Mouse (Mus musculus) Patski (cell line): ENCODE results near the gene Slc16a3. TPM values are rescaled to one million over a fixed set of nuclear protein-coding genes. Genes with fewer than 3 reads are reported as not detected.

Source experiments
- ATAC-seq: fragments of 100-300 bp; one replicate; pipeline ENCODE4 v1.8.0; 2021
- CTCF ChIA-PET: fragments of 350-600 bp; sonication (Branson Sonifier 250); formaldehyde crosslinking; loops from one replicate; lab custom pipeline; 2022; ENCODE audit warnings: inconsistent platforms; lab: Charles Lee
- POLR2A ChIA-PET: fragments of 350-600 bp; sonication (Branson Sonifier 250); formaldehyde crosslinking; loops from one replicate; lab custom pipeline; 2022; ENCODE audit warnings: antibody characterized with exemption, inconsistent platforms; lab: Charles Lee
- DNase-seq: peaks from one replicate; pipeline ENCODE4 v3.0.0-alpha.2; 2011; ENCODE audit warnings: low read depth, low spot score
- H3K27me3 ChIP-seq: fragments of 371-371 bp; one replicate; pipeline ENCODE4 v1.5.1; 2021
- CTCF ChIP-seq: fragments of 100-300 bp; IDR thresholded peaks from one replicate; pipeline ENCODE4 v1.5.1; 2021
- in situ Hi-C: fragments of 300-500 bp; cut with MboI; formaldehyde crosslinking; loops from 3 replicates; pipeline ENCODE4 v1.11.1; 2018; ENCODE audit warnings: low pct_unique_long_range_greater_than_20kb, mixed read lengths
- polyA plus RNA-seq: library from polyadenylated mRNA; unstranded; gene quantifications from one replicate; pipeline ENCODE4 v1.2.3, GENCODE M21; 2021

Slc16a3 gene
- polyA plus RNA-seq, 1 experiment from 2014 or later: 0.39 TPM

DNA sequence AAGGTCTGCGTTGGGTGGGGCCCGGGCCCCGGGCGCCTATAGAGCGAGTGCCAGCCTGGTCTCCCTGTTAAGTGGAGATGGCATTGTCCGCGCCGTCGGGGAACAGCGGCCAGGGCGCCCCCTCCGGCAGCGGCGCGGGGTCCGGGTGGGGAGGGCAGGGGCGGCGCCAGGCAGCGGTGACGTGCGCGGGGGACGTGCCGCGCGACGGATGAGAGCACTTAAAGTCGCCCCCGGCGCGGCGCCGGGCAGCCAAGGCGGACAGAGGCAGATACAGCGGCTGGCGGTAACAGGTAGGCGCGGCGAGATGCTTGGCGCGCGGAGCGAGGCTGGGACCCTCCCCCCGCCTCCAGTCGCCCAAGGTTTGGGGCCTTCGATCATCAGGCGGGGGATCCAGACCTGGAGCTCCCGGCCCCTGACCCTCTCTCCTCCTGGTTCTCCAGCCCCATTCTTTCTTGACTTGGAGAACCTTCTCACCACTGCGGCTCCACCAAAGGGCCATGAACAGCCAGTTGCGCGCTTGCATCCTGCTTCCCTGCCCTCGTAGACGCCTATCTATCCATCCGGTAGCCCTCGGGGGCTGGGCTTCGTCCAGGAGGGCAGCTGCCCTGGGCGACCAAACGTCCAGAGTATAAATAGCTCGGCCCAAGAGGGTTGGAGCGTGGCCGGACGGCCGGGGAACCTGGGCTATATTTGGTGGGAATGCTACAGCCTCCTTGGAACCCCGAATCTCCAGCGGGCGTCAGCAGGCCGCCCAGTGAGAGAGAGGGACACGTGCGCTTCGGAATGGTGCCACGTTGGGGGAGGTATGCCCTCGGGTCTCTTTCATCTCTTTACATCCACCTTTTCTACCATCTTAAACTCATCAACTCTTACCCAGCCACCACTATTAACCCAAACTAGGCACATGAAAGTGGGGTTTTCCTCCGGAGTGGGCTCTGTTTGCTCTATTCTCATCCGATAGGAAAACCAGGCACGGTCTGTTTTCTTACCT is 876 bp downstream of the Slc16a3 start:
- no peak for DNase-seq
- in situ Hi-C loops: no loop called here
- TF ChIP-seq CTCF: no peak
- no peaks in the 10 kb centered on the region for H3K27me3 ChIP-seq
- no peak for ATAC-seq
- CTCF ChIA-PET: no interaction called here
- POLR2A ChIA-PET: no interaction called here

DNA sequence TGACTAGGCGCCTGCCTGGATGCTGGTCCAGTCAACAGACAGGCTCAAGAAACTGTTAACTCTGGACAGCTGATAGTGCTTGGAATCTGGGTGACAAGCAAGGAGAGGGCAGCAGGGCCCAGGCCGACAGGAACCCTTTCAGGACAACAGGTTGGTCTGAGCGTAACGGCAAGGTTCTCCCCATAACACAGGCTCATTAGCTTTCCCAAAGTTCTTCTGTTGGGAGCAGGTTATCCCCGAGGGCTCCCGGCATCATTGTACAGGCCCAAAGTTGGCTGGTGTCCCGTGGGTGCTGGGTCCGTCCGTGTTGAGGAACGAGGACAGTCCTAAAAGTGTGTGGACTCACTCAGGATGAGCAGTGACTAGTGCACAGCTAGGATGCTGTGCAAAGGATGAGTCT is 1.6 kb downstream of the Slc16a3 start:
- ChIA-PET CTCF (no interaction called here), POLR2A (no interaction called here)
- no peaks in the 10 kb centered on the region for H3K27me3 ChIP-seq
- no peak for TF ChIP-seq CTCF
- in situ Hi-C loops: no loop called here
- ATAC-seq (no peak), DNase-seq (no peak)

DNA sequence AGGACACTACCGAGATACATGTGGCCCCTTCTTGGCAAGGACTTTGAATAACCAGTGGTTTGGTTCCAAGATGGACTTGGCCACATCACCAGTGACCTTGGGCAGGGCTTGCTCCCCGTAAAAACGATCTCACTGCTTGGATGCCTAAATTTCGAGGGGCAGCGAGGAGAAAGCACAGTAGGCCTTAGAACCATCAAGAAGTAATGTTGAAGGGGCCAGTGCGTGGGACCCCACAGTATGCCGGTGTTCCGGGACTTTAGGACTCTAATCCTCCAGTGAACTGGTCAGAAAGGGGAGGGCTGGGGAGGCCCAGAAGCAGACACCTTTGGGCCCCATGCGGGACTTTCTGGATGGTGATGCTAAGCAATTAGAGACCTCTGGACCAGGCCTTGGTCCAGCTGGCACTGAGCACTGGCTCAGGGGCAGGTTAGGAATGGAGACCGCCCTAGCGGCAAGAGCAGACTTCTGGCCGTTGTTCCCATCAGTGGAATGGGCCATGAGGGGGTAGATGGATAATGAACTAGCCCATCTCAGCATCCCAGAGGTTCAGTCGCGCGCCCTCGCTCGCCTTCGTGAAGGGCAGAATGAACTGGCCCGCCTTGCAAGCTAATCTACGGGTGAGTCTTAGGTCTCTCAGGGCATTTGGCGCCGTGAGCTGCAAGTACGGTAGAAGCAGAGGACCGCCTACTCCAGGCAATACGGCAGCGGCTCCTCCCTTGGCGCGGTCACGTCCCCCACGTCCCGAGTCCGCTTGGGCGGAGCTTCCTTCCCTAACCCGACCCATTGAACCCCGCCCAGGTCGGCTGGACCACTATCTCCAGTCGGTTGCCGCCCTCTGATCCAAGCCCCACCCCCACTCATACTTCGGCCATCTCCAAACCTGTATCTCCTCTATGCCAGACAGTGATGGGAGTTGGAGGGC is 2.3 kb downstream of the Slc16a3 start:
- ChIA-PET CTCF (no interaction called here), POLR2A (no interaction called here)
- no peak for TF ChIP-seq CTCF
- H3K27me3 ChIP-seq: no peaks in the 10 kb centered on the region
- no peak for DNase-seq
- in situ Hi-C loops: no loop called here
- no peak for ATAC-seq

DNA sequence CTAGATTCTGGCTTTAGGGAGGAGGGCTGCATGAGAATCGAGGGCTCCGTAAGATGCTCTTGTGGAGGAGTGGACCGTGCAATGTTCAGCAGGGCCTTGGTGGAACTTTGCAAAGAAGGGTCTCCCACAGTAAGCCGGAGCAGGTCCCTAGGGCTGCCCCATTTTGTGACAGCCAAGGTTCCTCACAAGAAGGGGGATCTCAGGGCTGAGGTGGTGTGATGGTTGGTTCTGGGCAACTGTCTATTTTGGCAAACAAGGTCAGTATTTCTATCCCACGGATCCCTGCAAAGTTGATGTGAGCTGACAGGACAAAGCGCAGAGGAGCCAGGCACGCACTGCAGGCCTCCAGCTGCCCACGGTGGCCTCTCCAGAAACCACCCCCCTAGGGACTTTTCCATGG is 3.0 kb downstream of the Slc16a3 start:
- ATAC-seq (no peak), DNase-seq (no peak)
- TF ChIP-seq CTCF: no peak
- ChIA-PET POLR2A (no interaction called here), CTCF (no interaction called here)
- no peaks in the 10 kb centered on the region for H3K27me3 ChIP-seq
- in situ Hi-C loops: no loop called here

DNA sequence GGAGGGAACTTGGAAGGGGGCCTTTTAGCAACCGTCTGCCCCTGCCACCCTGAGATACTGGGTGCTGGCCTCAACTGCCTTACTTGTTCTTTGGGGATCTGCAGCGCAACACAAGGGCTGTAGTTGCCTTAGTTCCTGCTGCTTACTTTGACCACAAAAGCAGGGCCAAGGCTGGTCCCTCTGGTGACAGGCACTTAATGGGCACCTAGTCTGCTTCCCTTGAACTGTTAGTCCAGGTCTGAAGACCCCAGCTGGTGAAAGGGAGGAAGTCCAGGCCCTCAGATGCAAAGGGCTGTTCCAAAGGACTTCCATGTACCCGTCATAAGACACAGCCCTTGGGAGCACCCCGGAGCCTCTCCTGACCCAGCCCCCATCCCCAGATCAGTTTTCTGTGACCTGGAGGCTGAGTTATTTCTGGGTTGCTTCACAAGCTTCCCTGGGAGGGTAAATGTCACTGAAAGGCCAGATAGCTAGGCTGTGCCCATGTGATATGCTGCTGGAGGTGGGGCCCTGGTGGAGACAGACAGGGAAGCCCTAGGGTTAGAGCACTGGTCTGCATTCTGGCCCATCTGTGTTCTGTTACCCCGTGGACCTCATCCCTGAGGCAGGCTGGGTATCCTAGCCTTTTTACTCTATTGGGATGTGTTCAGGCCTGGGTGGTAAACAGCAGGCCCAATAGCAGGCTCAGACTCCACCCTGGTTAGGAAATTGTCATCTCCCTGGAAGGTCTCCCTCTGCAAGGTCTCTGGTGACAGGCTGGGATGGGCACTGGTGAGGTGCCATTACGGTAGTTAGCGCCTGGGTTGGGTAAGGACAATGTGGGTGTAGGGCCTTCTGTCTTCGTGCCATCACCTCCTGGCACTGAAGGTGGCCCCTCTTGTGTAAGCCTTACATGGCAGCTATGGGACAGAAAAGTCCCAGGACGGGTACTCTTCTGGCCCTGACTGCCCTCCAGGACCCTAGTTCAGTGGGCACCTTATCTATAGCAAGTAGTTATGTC is 3.8 kb downstream of the Slc16a3 start:
- in situ Hi-C loops: no loop called here
- POLR2A ChIA-PET: no interaction called here
- CTCF ChIA-PET: no interaction called here

DNA sequence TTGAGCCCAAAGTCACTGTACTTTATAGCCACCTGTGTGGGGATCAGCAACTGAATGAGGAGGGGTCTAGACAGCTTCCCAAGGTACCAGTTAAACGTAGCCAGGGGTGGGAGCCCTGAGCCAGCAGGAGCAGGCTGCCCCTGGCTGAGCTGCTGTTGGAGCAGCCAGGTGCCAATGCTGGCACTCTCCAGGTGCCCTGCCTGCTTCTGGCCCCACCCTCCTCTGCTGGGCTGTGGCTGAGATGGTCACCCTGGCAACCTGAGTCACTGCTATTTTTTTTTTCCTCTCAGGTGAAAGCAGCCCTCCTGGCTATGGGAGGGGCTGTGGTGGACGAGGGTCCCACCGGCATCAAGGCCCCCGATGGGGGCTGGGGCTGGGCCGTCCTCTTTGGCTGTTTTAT is 6.7 kb downstream of the Slc16a3 start:
- POLR2A ChIA-PET: no interaction called here
- CTCF ChIA-PET: no interaction called here
- no peak for ATAC-seq
- no peak for DNase-seq
- TF ChIP-seq CTCF: no peak
- no peaks in the 10 kb centered on the region for H3K27me3 ChIP-seq
- in situ Hi-C loops: no loop called here

More for the DNA sequence above, 3.8 kb downstream of the Slc16a3 start:
- DNase-seq: no peak
- H3K27me3 ChIP-seq: no peaks in the 10 kb centered on the region
- no peak for TF ChIP-seq CTCF
- no peak for ATAC-seq

DNA sequence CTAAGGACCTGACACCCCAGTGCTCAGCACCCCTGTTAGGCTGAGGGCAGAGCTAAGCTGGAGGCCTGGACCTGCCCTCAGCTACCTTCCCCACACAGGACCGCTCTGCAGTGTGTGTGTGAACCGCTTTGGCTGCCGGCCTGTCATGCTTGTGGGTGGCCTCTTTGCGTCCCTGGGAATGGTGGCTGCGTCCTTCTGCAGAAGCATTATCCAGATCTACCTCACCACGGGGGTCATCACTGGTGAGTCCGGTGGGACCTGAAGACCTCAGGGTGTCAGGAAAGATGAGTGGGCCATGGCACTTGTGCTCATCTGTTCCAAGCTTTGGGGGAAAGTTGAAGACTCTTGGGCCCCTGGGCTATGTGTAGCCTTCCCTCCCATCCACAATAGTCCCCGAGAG is 7.4 kb downstream of the Slc16a3 start:
- in situ Hi-C loops: no loop called here
- no peak for TF ChIP-seq CTCF
- ChIA-PET POLR2A (no interaction called here), CTCF (no interaction called here)
- no peaks in the 10 kb centered on the region for H3K27me3 ChIP-seq
- ATAC-seq (no peak), DNase-seq (no peak)

DNA sequence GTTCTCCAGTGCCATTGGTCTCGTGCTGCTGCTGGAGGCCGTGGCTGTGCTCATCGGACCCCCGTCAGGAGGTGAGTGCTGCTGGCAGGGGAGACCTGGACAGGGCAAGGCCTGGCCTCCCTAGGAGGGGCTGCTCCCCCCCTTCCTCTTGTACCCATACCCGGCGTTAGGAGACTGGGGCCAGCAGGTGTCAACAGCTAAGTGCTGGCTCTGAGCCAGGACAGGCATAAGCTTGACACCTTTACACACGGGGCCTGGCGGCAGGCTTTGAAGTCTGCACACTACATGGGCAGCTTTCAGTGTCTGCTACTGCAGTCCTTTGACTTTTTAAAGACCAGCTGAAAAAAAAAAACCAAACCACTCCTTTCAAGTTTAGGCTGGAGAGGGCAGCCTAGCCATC is 8.8 kb downstream of the Slc16a3 start:
- no peak for TF ChIP-seq CTCF
- in situ Hi-C loops: no loop called here
- ATAC-seq: no peak
- no peaks in the 10 kb centered on the region for H3K27me3 ChIP-seq
- CTCF ChIA-PET: no interaction called here
- POLR2A ChIA-PET: no interaction called here
- DNase-seq: no peak

DNA sequence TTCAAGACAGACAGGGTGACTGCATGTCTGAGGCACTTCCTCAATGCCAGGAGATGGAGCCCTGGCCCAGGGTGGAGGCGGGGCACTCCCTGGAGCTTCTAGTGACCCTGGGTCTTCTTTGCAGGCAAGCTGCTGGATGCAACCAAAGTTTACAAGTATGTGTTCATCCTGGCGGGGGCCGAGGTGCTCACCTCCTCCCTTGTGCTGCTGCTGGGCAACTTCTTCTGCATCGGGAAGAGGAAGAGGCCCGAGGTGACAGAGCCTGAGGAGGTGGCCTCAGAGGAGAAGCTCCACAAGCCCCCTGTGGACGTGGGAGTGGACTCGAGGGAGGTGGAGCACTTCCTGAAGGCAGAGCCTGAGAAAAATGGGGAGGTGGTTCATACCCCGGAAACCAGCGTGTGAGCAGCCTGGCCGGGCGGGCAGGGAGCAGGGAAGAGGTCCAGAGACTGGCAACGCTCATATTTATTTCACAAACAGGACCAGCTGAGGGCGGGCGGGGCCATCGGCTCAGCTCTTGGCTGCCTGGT is 9.5 kb downstream of the Slc16a3 start:
- ChIA-PET CTCF (no interaction called here), POLR2A (no interaction called here)
- no peak for ATAC-seq
- no peaks in the 10 kb centered on the region for H3K27me3 ChIP-seq
- no peak for DNase-seq
- in situ Hi-C loops: no loop called here
- no peak for TF ChIP-seq CTCF

DNA sequence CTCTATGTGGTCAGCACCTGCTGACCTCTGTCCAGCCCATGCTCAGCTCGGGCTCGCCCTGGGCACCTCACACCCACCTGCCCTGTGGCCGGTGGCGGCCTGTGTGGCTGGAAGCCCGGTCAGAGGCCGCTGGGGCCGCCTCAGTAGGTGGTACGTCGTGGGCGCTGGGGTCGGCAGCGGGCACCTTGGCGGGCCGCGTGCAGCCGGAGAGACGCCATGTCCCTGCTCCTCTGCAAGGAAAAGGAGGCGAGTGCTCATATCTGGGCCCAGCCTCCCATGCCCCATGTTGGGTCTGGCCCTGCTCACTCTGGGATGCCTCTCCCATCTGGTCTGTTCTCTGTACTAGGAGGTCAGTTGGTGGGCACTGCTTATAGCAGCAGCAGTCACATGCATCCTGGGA is 10.8 kb downstream of the Slc16a3 start:
- ATAC-seq (no peak), DNase-seq (no peak)
- TF ChIP-seq CTCF: no peak
- in situ Hi-C loops: no loop called here
- POLR2A ChIA-PET: interaction anchor here (1.3 kb wide), 1 partner anchor 23 kb away, joined by 3 read pairs; no protein-coding TSS in a partner anchor
- CTCF ChIA-PET: no interaction called here
- H3K27me3 ChIP-seq: no peaks in the 10 kb centered on the region
